Mouse (Mus musculus): ENCODE measurements at regions not wholly inside any gene's neighbourhood (a gene's known extent, or its start where the extent isn't known, plus 50 kb on each side); places are given as distances from the start of the nearest gene placed in this dataset.

DNA sequence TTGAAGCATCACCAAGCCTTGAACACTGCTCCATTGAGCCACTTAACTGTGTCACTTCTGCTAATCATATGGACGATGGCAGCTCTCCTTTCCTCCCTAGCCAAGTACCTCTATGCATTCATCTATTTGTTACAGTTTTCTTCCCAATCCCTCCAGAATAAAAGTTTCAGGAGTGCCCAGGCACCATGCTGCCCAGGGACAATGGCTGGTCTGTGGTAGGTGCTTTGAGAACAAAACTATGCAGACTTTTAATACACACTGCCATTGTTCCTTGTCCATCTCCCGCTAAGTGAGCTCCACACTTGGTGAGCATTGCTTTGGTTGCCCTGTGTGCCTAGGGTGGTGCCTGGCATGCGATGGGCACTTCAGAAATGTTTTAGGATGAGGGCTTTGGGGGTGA, 320.5 kb upstream of the Prkd1 start:
- no peak for TF ChIP-seq TCF12 (IDR thresholded peaks at IDR 0.05; ENCODE audit: low read depth, low read length)
- TF ChIP-seq EP300 (IDR thresholded peaks at IDR 0.05; ENCODE audit: low read depth in 1 of 2, low read length in 2 of 2): no peak

All from MEL (cell line).